Mouse (Mus musculus) midbrain, embryonic 14.5 days (tissue): ENCODE results near the gene Plcd3. TPM values are rescaled to one million over a fixed set of nuclear protein-coding genes. Genes with fewer than 3 reads are reported as not detected.
A peak's percentile ranks its signal among the peaks of the same experiment; 100 is the strongest.

Experiments
- ATAC-seq: fragments of 200-750 bp; cut with Nextera tagmentation; 2 replicates; pipeline ENCODE4 v1.8.0; 2017; ENCODE audit warnings: moderate number of reproducible peaks, moderate library complexity; ENCODE audit not compliant: low FRiP score, low TSS enrichment
- DNase-seq: peaks from one replicate; pipeline ENCODE4 v3.0.0-alpha.2; 2015
- H3K27ac ChIP-seq: fragments of 300-500 bp; sonication (generic); replicated peaks from 2 replicates; pipeline ENCODE4 v1.5.1; 2014; ENCODE audit warnings: mild to moderate bottlenecking, low read depth, low read length, moderate library complexity
- H3K27me3 ChIP-seq: fragments of 300-500 bp; sonication (generic); 2 replicates; pipeline ENCODE4 v1.6.1; 2014; ENCODE audit warnings: low read length, control low read depth, mixed read lengths; ENCODE audit not compliant: control insufficient read depth, insufficient read depth
- H3K36me3 ChIP-seq: fragments of 300-500 bp; sonication (generic); 2 replicates; pipeline ENCODE4 v1.6.1; 2014; ENCODE audit warnings: low read length, control low read depth; ENCODE audit not compliant: control insufficient read depth, insufficient read depth
- H3K4me1 ChIP-seq: fragments of 300-500 bp; sonication (generic); 2 replicates; pipeline ENCODE4 v1.6.1; 2014; ENCODE audit warnings: mild to moderate bottlenecking, antibody characterized with exemption, low read length, control low read depth; ENCODE audit not compliant: control insufficient read depth, insufficient read depth
- H3K4me2 ChIP-seq: fragments of 300-500 bp; sonication (generic); 2 replicates; pipeline ENCODE4 v1.6.1; 2014; ENCODE audit warnings: mild to moderate bottlenecking, low read length, moderate library complexity
- H3K4me3 ChIP-seq: fragments of 300-500 bp; sonication (generic); replicated peaks from 2 replicates; pipeline ENCODE4 v1.5.1; 2014; ENCODE audit warnings: low read depth, low read length
- H3K9ac ChIP-seq: fragments of 300-500 bp; sonication (generic); replicated peaks from 2 replicates; pipeline ENCODE4 v1.6.1; 2014; ENCODE audit warnings: mild to moderate bottlenecking, low read length, moderate library complexity
- H3K9me3 ChIP-seq: fragments of 300-500 bp; sonication (generic); 2 replicates; pipeline ENCODE4 v1.6.1; 2016; ENCODE audit warnings: low read length, control low read depth, mixed read lengths; ENCODE audit not compliant: control insufficient read depth
- WGBS: fragments of 180-500 bp; shearing (Covaris S2); extraction: QIAGEN DNeasy Blood & Tissue Kit; methylation state at CpG from one replicate; pipeline ENCODE4 v1.1.7; 2014; 5-methylcytosine and 5-hydroxymethylcytosine counted together
- polyA plus RNA-seq: library from polyadenylated mRNA; unstranded; fragments of >200 nt; fragmentation: Nextera tagmentation; extraction: Ambion mirVana; gene quantifications from 2 replicates; pipeline ENCODE4 v1.2.1, GENCODE M21; 2014

The Plcd3 gene
- polyA plus RNA-seq, 1 experiment from 2014 or later, result 0.92 TPM

GRCm38 (mm10) chr11:103035007-103035406 lies 66.5 kb downstream of the Plcd3 start:
- WGBS, result 89% methylated on average over 6 of the region's 6 CpGs
- no peak overlapping the region for H3K9ac ChIP-seq
- H3K4me2 ChIP-seq, result no peak overlapping the region
- DNase-seq, result no peak
- ATAC-seq, result no peak
- no peak overlapping the region for H3K4me3 ChIP-seq
- no peaks in the 10 kb centered on the region for H3K27me3 ChIP-seq
- H3K4me1 ChIP-seq, result no peaks in the 10 kb centered on the region
- H3K27ac ChIP-seq, result no peak overlapping the region
- 0 out of 2 replicates have a peak, but pooled peaks cover 11% of the 10 kb centered on the region for H3K36me3 ChIP-seq
- H3K9me3 ChIP-seq, result no peaks in the 10 kb centered on the region

GRCm38 (mm10) chr11:103033030-103033429 lies 68.4 kb downstream of the Plcd3 start:
- Histone ChIP-seq H3K36me3 (0 out of 2 replicates have a peak, but pooled peaks cover 7% of the 10 kb centered on the region), H3K4me3 (no peak overlapping the region), H3K4me2 (no peak overlapping the region), H3K4me1 (peaks cover 8% of the 10 kb centered on the region), H3K27me3 (no peaks in the 10 kb centered on the region), H3K9me3 (no peaks in the 10 kb centered on the region), H3K27ac (no peak overlapping the region), H3K9ac (no peak overlapping the region)
- ATAC-seq, result no peak
- 91% methylated on average over 3 of the region's 3 CpGs for WGBS
- no peak for DNase-seq

- H3K4me2 ChIP-seq, result peak within 1 kb of the TSS; percentile 69
- H3K4me1 ChIP-seq, result peaks cover 8% of the 10 kb centered on the region
- peak within 1 kb of the TSS; percentile 59 for H3K4me3 ChIP-seq
- H3K9me3 ChIP-seq, result no peaks in the 10 kb centered on the region
- ATAC-seq (peak; percentile 99), DNase-seq (peak; percentile 98)
- no peaks in the 10 kb centered on the region for H3K27me3 ChIP-seq
- peak within 1 kb of the TSS; percentile 58 for H3K27ac ChIP-seq
- H3K36me3 ChIP-seq, result 0 out of 2 replicates have a peak, but pooled peaks cover 7% of the 10 kb centered on the region
- under 1% methylated on average over 36 of the region's 36 CpGs for WGBS
- H3K9ac ChIP-seq, result peak within 1 kb of the TSS; percentile 51
Observed at GRCm38 (mm10) chr11:103028176-103028891, 73.1 kb downstream of the Plcd3 start, which contains the start of the genes Nmt1 and Dcakd. TSS of gene Nmt1 (plus strand) at chr11:103028190. TSS of gene Dcakd (minus strand) at chr11:103028333.

GRCm38 (mm10) chr11:103027570-103028175 lies 73.8 kb downstream of the Plcd3 start:
- DNase-seq (no peak), ATAC-seq (peak; percentile 15)
- WGBS, result 17% methylated on average over 8 of the region's 8 CpGs
- Histone ChIP-seq H3K27ac (peak overlapping the region; percentile 58), H3K4me2 (peak overlapping the region; percentile 64), H3K27me3 (no peaks in the 10 kb centered on the region), H3K4me3 (peak overlapping the region; percentile 59), H3K4me1 (peaks cover 8% of the 10 kb centered on the region), H3K36me3 (0 out of 2 replicates have a peak, but pooled peaks cover 7% of the 10 kb centered on the region), H3K9me3 (no peaks in the 10 kb centered on the region), H3K9ac (peak overlapping the region; percentile 42)

GRCm38 (mm10) chr11:103026901-103027300 lies 74.6 kb downstream of the Plcd3 start:
- Histone ChIP-seq H3K9me3 (no peaks in the 10 kb centered on the region), H3K9ac (no peak overlapping the region), H3K27ac (no peak overlapping the region), H3K36me3 (0 out of 2 replicates have a peak, but pooled peaks cover 7% of the 10 kb centered on the region), H3K4me3 (no peak overlapping the region), H3K27me3 (no peaks in the 10 kb centered on the region), H3K4me2 (0 out of 2 replicates have a peak overlapping the region, but pooled peaks have one; percentile 64), H3K4me1 (peaks cover 8% of the 10 kb centered on the region)
- DNase-seq (no peak), ATAC-seq (no peak)
- 92% methylated on average over 3 of the region's 3 CpGs for WGBS

- Histone ChIP-seq H3K27ac (no peak overlapping the region), H3K27me3 (no peaks in the 10 kb centered on the region), H3K4me2 (no peak overlapping the region), H3K9me3 (no peaks in the 10 kb centered on the region), H3K9ac (no peak overlapping the region), H3K4me3 (no peak overlapping the region), H3K4me1 (peaks cover 2% of the 10 kb centered on the region), H3K36me3 (no peaks in the 10 kb centered on the region)
- ATAC-seq, result no peak
- WGBS, result 86% methylated on average over 3 of the region's 3 CpGs
- DNase-seq, result no peak
Observed at GRCm38 (mm10) chr11:103023974-103024373, 77.5 kb downstream of the Plcd3 start.

GRCm38 (mm10) chr11:103020713-103021335 lies 80.6 kb downstream of the Plcd3 start:
- no peak overlapping the region for H3K27ac ChIP-seq
- no peak for DNase-seq
- WGBS, result 67% methylated on average over 3 of the region's 3 CpGs

More at GRCm38 (mm10) chr11:103020713-103021335, 80.6 kb downstream of the Plcd3 start:
- Histone ChIP-seq H3K9ac (no peak overlapping the region), H3K4me3 (no peak overlapping the region), H3K27me3 (no peaks in the 10 kb centered on the region), H3K9me3 (no peaks in the 10 kb centered on the region), H3K4me2 (no peak overlapping the region), H3K36me3 (no peaks in the 10 kb centered on the region), H3K4me1 (peaks cover 3% of the 10 kb centered on the region; the same call in 1 of the 2 replicates)
- ATAC-seq, result no peak
